Mouse (Mus musculus) WW6 (cell line): ENCODE measurements around the gene Susd4.

Experiments used
- DNase-seq: peaks from one replicate; pipeline ENCODE4 v3.0.0-alpha.2; 2013; ENCODE audit warnings: low read depth, low spot score

Gene Susd4

DNA sequence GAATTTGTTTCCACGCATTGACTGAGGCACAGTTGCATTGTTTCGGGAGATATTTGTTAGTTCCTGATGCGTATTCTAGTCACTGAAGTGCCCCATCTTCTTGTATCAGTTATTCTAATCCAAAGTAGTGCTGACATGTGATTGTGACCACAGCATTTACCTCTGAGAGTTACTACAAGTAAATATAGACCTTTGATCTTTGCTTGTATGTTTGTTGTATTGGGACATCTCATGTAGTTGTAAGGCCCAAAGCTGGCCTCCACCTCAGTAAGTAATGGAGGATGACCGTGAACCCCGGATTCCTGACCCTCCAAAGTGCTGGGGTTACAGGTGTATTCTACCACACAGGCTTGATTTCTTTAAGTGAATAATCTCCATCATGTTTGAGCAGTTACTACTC, 152.5 kb downstream of the Susd4 start:
- no peak for DNase-seq

DNA sequence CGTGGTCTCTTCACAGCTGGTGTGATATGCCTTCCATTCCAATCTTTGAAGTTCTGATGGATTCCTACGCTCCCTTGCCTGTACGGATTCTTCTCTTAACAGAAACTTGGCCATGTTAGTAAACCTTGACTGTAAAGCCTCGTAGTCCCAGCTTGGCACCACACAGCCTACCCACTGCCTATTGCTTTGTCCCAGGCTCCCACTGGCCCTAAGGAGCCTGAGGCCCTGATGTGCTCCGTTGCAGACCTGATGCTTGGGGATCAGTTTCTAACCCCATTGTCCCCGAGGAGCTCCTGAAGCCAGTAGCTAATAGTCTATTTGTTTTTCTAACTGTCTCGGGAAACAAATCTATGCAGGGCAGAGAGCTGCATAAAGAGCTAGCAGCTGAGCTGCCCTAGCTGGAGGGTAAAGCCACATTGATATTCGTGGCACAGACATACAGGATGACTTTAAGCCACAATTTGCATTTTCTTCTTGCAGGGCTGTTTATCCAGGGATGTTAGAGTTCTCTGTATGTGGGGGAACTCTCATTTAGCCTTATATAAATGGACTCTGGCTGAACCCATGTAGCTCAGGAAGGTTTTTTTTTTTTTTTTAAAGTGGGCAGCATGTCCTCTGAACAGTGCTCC, 155.2 kb downstream of the Susd4 start:
- DNase-seq: no peak

DNA sequence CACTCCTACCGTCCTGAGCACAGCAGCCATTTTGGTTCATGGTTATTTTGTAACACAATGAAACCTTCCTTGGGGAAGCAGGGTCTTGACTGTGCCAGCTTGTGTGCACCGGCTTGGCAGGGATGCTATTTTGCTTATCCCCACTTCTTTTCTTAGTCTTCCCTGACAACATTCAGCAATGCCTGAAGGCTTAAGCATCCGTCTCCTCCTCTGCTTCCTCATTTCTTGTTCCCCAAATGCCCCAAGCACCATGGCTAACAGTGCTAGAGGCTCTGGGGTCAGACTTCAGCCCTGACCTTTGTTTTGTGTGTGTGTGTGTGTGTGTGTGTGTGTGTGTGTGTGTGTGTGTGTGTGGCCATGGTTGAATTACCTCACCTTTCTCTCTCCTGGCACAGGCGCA, 159.2 kb downstream of the Susd4 start:
- no peak for DNase-seq

DNA sequence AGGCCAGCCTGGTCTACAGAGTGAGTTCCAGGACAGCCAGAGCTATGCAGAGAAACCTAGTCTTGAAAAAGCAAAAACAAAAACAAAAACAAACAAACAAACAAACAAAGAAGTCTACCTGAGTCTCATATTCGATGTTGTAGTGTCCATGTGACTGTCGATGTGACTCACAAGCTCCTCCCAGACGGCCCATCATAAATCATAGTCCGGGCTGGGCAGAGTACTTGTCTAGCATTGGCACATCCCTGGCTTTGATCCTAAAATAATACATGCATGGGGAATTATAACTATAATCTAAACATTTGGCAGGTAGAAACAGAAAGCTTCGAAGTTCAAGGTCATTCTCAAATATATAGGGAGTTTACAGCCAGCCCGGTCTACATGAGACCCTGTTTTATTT, 162.8 kb downstream of the Susd4 start:
- no peak for DNase-seq

DNA sequence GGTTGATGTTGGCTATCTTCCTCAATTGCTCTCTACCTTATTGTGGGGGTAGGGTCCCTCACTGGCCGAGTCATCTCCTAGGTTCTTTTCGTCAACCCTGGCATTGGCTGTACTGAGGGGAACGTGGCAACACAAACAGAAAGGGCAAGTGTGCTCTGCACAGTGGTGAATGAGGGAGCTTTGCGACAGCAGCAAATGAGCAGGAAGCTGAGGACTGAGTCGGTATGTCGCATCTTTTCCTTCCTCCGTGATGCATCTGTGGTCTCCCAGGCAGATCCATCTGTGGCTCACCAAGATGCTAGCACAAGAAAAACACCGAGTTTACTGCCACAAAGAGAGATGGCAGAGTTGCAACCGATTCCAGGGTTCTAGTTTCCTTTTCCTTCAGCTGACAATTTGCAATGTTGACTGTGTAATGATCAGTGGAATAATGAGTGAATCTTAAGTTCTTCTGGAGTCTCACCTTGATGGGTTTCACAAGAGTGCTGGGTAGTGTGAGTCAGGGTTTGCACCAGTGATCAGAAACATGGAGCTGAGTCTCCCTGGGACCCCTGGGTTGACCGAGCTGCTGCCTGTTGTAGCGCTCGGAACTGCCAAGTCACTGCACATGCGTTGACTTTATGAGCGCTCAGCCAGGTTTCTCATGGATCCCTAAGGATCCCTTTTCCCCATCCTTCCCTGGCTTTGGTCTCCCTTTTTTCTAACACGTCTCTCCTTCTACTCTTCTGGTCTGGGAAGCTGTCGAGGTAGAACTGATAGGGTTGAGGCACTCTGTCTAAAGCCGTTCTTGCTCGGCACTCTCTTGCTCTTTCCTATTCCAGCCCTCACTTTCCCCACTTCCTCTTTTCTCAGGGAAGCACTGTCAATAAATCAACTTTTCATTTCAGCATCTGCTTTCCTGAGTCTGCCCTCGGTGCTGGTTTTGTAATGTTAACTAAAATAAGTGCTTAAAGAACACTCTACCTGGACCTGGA, 164.5 kb downstream of the Susd4 start:
- DNase-seq: no peak

DNA sequence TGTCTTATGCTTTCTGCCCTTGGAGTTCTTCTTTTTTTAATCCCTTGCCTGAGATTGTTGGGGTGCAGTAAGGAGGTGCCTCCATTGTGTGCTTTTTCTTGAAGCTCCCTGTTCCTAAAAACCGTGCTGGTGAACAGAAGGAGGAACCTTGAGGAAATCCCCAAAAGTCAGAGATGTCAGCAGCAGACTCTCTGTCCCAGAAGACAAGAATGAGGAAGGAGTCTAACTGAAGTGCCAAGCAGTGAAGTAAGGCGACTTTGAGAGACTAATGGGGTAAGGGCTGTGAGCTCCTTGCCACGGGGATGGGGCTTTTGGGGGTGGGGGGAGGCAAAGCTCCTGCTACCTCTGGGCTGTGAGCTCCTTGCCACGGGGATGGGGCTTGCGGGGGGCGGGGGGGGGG, 171.8 kb downstream of the Susd4 start:
- no peak for DNase-seq

DNA sequence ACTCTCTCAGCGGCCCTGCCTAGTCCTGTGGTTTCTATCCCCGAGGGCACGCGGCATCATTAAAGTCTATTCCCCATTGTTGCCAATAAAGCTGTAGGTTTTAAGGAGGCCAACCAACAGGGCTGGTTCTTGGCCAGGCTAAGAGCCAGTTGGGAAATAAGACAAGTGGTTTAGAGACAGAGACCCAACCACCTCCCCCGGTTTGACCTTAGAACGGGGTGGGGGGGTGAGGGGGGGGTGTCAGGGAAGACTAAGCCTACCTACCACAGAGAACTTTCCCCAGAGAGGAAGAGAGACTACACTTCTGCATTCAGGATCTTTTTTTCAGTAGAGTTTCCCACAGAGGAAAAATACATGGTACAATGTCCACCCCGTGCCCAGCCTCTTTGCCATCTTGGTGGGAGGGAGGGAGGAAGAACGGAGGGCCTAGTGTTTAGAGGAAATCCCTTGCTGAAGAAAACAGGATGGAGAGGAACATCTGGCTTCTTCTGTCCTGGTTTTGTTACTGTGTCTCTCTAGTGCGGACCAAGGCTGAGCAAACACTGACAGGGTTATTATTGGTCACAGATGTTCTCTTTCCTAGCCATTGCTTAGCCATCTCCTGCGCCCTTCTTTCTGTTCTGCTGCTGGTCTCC, 173.9 kb downstream of the Susd4 start:
- DNase-seq: no peak

DNA sequence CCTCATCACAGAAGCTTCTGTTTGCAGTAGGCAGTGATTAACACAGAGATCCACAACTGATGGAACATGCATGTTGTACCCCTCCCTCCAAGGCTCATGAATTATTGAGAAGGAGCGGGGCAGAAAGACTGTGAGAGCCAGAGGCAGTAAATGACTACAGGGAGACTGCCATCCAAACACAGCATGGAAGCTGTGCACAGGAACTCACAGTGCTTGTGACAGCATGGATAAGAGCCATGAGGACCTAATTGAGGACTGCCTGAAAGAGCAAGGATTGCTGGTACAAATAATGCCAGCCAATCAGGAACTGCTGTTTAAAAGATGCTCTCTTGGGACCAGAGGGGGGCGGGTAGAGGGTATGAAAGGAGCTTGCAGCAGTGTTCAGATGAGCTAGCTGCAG, 178.3 kb downstream of the Susd4 start:
- DNase-seq: no peak

DNA sequence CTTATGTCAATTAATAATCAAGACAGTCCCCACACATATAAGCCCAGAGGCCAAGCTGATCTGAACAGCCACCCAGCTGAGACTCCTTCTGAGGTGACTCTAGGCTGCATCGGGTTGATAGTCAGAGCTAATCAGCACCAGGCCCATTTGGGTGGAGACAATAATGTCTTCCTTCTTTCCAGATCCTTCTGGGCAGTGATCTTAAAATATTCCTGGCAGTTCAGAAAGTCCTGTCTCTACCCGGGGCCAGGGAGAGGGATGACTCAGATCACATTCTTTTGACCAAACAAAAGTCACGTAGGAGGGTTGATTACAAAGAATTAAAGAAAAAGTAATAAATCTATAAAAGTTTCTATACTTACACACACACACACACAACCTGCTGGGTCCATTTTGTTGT, 180.3 kb downstream of the Susd4 start:
- no peak for DNase-seq

DNA sequence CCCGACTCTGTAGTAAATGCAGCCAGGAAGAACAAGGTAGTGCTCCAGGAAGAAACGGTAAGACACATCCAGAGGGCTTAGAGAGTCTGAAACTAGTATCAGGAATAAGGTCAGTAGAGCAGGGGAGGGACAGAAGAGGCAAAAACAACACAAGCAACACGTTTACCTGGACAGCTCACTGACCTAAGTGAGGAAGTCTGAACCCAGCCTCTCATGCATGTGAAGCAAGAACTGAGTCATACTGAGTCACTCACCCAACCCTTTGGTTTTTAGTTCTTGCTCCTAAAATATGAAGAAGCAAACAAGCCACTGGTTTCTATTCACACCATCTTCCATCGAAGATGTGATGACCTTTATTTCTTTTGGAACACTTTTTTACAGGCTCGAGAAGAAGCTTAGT, 181.0 kb downstream of the Susd4 start:
- no peak for DNase-seq

DNA sequence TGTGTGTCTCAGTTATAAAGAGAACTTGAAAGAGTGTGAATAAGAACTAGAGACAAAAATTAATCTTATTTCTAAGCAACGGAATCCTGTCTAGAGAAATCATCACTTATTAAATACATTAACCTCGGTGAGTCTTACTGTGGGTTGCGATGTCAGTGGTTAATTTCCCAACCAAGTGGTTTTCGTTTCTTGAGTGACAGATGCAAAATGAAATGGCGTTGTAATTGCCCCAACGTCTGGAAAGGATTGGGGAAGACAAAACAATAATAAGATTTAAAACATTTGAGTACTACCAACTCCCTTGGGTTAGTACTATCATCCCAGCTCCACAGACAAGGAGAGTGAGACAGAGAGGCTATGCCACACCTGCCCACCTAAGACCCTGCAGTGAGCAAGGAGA, 181.9 kb downstream of the Susd4 start:
- no peak for DNase-seq
